Mouse (Mus musculus): ENCODE results near the gene Olfr229. TPM values are rescaled to one million over a fixed set of nuclear protein-coding genes. Genes with fewer than 3 reads are reported as not detected.
"Not testable (repeated sequence)": the region's sequence is repeated elsewhere in the genome, so short reads cannot be mapped to it uniquely, and the experiment has no call there.

The Olfr229 gene
- polyA plus RNA-seq (2012; rRNA removed), result not detected in 2 replicates

DNA sequence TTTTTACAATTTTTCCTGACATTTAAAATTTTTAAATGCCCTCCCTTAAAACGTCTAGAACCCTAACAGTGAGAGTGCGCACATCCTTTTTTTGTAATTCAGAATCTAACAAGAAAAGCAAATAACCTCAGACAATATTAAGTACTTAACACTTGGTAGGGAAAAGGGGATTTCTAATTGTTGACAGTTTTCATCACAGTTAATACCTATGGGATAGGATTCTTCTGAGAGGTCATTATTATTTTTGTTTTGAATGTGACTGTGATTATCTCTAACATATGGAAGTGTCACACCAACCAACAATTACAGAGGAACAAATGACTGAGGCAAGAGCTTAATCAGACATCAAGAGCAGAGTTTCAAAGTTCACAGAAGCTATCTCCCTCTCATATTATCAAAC is at the start of gene Olfr229:
Gene Olfr229, plus strand, starts transcription at position 301 of the 400 bp plus-strand sequence.
- no peak for DNase-seq (ENCODE audit: low read depth)

DNA sequence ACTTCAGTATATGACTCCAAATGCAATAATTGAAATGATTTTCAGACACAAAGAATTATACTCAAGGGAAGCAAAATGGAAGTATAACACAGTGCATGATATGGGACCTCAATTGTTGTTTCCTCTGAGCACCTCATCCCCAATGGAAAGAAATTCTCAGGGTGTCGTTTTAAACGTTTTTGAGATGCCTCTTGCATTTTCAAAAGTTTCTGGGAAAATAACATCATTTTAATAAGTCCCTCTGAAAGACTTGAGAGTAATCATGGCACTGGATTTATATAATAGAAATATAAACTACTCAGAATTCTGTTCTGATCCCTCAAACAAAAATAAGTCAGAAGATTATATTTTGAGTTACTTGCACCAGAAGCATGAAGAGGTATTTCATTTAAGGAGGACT is 41.0 kb upstream of the Olfr229 start, which contains the start of gene Olfr972:
Gene Olfr972, plus strand, starts transcription at position 301 of the 400 bp plus-strand sequence.
- no peak for DNase-seq (ENCODE audit: low read depth)

DNA sequence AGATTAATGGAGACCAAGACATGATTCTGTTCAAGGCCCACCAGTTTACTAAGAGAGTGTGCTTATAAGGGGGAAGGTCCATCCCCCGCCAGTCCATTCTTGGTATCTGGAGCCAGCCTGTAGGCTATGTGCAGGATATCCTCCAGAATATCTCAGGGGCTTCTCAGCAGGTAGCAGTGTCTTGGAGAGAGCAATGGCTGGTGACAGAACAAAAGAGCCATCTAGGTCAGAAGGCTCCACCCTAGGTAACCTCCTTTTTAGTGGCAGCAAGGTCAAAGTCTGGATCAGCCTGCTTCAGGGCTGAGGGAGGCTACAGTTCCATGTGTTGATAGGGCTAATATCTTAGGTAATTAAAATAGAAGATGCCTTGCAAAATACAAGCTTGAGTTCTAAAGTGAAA is 35.1 kb upstream of the Olfr229 start:
- DNase-seq (ENCODE audit: low read depth), result not testable (repeated sequence)

DNA sequence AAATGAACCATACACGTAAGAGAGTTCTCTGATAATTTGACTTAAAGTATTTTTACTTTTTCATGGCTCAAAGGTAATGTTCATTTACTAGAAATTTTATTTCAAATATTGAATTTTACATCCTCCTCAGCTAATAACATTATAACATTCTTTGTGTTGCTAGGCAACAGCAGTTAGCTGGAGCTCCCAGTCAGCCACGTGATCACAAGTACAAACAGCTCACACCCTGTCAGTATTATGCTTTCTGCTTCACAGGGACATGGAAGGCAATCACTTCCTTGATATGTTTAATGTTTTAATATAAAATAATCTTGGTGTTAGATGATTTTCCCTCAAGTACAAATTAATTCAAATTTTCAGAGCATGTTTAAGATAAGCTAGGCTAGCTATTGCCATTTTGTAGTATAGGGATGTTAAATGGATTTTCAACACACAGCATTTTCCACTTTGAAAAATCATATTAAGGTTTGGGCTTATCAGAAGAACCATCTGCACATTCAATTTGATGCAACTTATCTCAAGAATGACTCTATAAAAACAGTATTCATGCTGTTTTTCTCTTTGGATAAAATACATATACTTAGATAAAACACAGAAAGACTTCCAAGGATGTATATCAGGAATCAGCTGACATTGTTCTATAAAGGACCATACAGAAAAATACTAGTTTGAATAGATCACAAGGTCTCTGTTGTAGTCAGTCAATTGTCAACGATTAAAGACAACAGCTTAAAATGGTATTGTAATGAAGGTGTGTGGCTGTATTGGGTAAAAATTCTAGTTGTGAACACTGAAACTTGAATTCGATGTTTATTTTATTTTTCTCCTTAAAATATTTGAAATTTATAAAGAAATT is 29.4 kb upstream of the Olfr229 start:
- not testable (repeated sequence) for DNase-seq (ENCODE audit: low read depth)

DNA sequence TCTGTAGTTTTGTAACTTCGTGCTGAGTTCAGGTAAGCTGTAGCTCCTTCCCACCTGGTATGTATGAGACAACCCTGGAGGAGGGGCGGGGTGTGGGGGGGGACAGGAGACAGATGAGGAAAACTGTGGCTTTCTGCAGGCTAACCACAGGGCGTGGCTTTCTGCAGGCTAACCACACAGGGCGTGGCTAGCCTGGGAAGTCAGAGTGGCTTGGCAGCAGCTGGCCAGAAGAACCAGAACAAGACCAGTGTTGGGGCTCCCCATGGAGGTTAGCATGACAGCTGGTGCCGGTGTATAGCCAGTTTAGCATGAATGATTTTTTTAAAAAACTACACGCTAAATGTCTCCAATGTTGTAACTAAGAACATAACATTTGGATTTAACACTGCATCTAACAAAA is 2.0 kb upstream of the Olfr229 start:
- no peak for DNase-seq (ENCODE audit: low read depth)

DNA sequence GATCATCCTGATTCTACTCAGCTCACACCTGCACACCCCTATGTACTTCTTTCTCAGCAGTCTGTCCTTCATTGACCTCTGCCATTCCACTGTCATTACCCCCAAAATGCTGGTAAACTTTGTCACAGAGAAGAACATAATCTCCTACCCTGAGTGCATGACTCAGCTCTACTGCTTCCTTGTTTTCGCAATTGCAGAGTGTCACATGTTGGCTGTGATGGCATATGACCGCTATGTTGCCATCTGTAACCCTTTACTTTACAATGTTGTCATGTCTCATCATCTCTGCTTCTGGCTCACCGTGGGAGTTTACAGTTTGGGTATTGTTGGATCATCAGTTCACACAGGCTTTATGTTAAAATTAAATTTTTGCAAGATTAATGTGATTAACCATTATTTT is 2.8 kb downstream of the Olfr229 start:
- no peak for DNase-seq (ENCODE audit: low read depth)

DNA sequence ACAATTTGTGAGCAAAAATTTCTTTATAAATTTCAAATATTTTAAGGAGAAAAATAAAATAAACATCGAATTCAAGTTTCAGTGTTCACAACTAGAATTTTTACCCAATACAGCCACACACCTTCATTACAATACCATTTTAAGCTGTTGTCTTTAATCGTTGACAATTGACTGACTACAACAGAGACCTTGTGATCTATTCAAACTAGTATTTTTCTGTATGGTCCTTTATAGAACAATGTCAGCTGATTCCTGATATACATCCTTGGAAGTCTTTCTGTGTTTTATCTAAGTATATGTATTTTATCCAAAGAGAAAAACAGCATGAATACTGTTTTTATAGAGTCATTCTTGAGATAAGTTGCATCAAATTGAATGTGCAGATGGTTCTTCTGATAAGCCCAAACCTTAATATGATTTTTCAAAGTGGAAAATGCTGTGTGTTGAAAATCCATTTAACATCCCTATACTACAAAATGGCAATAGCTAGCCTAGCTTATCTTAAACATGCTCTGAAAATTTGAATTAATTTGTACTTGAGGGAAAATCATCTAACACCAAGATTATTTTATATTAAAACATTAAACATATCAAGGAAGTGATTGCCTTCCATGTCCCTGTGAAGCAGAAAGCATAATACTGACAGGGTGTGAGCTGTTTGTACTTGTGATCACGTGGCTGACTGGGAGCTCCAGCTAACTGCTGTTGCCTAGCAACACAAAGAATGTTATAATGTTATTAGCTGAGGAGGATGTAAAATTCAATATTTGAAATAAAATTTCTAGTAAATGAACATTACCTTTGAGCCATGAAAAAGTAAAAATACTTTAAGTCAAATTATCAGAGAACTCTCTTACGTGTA is 21.1 kb downstream of the Olfr229 start:
- DNase-seq (ENCODE audit: low read depth), result not testable (repeated sequence)

DNA sequence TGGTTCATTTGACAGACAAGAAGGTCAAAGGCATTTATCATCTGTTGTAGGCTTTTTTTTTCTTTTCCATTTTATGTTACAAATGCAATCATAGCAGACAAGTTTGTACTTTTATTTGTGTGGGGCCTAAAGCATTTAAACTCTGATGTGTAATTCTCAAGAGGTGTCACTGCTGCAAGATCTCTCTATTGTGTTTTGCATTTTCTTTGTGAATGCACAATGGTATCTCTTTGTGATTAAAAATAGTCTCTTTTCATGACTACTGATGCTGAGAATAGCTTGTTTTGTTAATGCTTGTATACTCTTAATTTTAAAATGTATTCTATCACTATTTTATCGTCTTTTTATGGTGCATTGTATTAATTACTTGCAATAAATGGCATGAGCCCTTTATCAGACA is 21.7 kb downstream of the Olfr229 start:
- DNase-seq (ENCODE audit: low read depth), result not testable (repeated sequence)

DNA sequence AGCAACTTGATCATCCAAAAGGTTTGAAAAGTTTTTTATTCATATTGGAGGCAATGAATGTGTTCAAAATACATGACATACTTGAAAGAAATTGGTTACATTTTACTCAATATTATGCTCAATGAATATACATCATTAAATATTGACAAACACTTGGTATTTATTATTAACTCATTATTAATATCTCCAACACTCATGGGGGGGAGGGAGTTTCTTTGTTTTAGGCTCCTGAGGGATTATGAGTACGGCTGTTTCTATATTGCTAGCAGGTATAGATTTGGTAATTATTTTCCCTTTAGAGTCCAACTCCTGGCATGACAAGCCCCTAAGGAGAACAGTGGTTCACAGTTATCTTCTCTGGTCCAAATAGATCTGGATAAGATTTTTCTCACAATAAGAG is 30.1 kb downstream of the Olfr229 start, which contains the start of gene Olfr974:
Gene Olfr974, plus strand, starts transcription at position 301 of the 400 bp plus-strand sequence.
- DNase-seq (ENCODE audit: low read depth), result no peak

DNA sequence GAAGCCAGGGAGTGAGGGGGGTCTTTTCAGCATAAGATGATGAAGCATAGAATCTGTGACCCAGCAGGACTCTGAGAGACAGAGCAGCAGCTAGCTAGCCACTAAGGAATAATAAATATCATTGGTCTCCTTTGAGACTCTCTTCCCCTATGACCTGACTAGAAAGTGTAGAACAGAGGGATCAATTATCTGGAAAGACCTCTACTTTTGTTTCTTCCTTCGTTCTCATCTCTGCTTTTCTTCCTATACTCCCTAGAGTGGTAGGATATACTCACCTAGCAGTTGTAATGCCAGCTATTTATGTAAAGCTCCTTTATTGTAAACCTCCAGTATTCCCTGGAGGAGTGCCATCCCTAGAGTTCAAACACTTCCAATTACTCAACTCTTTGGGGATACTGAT is 44.8 kb downstream of the Olfr229 start, which contains the start of gene Olfr975:
Gene Olfr975, minus strand, starts transcription at position 101 of the 400 bp plus-strand sequence.
- DNase-seq (ENCODE audit: low read depth), result no peak

DNA sequence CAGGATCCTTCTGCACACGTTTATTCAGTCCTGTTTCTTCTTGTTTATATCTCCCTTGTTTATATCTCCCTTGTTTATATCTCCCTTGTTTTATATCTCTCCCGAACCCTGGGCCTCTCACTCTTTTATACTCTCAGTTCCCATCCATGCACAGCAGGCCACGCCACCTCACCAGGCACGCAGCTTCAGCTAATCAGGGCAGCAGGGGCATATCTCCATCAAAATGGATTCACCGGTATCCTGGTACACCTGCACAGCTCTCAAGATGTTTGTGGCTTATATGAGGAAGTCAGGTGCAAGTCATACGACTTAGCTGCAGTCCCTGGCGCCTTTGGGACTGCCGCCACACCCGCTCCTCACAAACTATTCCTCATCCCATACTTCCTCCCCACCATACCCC is 53.9 kb downstream of the Olfr229 start, which contains the start of gene Olfr976:
Gene Olfr976, minus strand, starts transcription at position 101 of the 400 bp plus-strand sequence.
- not testable (repeated sequence) for DNase-seq (ENCODE audit: low read depth)

Other genes with a start within 250 kb of the Olfr229 start
- gene Olfr963, start 240.1 kb upstream of the Olfr229 start, polyA plus RNA-seq (2012; rRNA removed), result not detected in 2 replicates
- gene Olfr149, start 200.2 kb upstream of the Olfr229 start, polyA plus RNA-seq (2012; rRNA removed), result not detected in 2 replicates
- not detected in 2 replicates for gene Olfr965, start 196.0 kb upstream of the Olfr229 start, polyA plus RNA-seq (2012; rRNA removed)
- not detected in 2 replicates for gene Olfr150, start 176.4 kb upstream of the Olfr229 start, polyA plus RNA-seq (2012; rRNA removed)
- not detected in 2 replicates for gene Olfr967, start 161.1 kb upstream of the Olfr229 start, polyA plus RNA-seq (2012; rRNA removed)
- not detected in 2 replicates for gene Olfr968, start 124.1 kb upstream of the Olfr229 start, polyA plus RNA-seq (2012; rRNA removed)
- not detected in 2 replicates for gene Olfr969, start 116.4 kb upstream of the Olfr229 start, polyA plus RNA-seq (2012; rRNA removed)
- not detected in 2 replicates for gene Olfr970, start 98.5 kb upstream of the Olfr229 start, polyA plus RNA-seq (2012; rRNA removed)
- not detected in 2 replicates for gene Olfr971, start 70.5 kb upstream of the Olfr229 start, polyA plus RNA-seq (2012; rRNA removed)
- not detected in 2 replicates for gene Olfr972, start 40.9 kb upstream of the Olfr229 start, polyA plus RNA-seq (2012; rRNA removed)
- not detected in 2 replicates for gene Olfr974, start 30.2 kb downstream of the Olfr229 start, polyA plus RNA-seq (2012; rRNA removed)
- gene Olfr975, start 44.7 kb downstream of the Olfr229 start, polyA plus RNA-seq (2012; rRNA removed), result not detected in 2 replicates
- gene Olfr976, start 53.8 kb downstream of the Olfr229 start, polyA plus RNA-seq (2012; rRNA removed), result not detected in 2 replicates
- not detected in 2 replicates for gene Olfr978, start 84.8 kb downstream of the Olfr229 start, polyA plus RNA-seq (2012; rRNA removed)
- gene Olfr979, start 96.1 kb downstream of the Olfr229 start, polyA plus RNA-seq (2012; rRNA removed), result not detected in 2 replicates
- gene Olfr980, start 102.2 kb downstream of the Olfr229 start, polyA plus RNA-seq (2012; rRNA removed), result not detected in 2 replicates
- gene Olfr981, start 114.1 kb downstream of the Olfr229 start, polyA plus RNA-seq (2012; rRNA removed), result not detected in 2 replicates
- not detected in 2 replicates for gene Olfr982, start 166.5 kb downstream of the Olfr229 start, polyA plus RNA-seq (2012; rRNA removed)
- not detected in 2 replicates for gene Olfr983, start 186.3 kb downstream of the Olfr229 start, polyA plus RNA-seq (2012; rRNA removed)
- not detected in 2 replicates for gene Olfr984, start 206.9 kb downstream of the Olfr229 start, polyA plus RNA-seq (2012; rRNA removed)
- not detected in 2 replicates for gene Olfr985, start 222.8 kb downstream of the Olfr229 start, polyA plus RNA-seq (2012; rRNA removed)
- 0.16 TPM in 1 of 2 replicates, not detected in the other for gene Tmem225, start 240.8 kb downstream of the Olfr229 start, polyA plus RNA-seq (2012; rRNA removed)

All from gonadal fat pad, adult 2 months (tissue).